Mouse (Mus musculus) embryonic facial prominence, embryonic 12.5 days (tissue): ENCODE measurements at regions not wholly inside any gene's neighbourhood (a gene's known extent, or its start where the extent isn't known, plus 50 kb on each side); places are given as distances from the start of the nearest gene placed in this dataset.

Experiments
- ATAC-seq: fragments of 200-750 bp; cut with Nextera tagmentation; 2 replicates; pipeline ENCODE4 v1.8.0; 2017; ENCODE audit not compliant: insufficient number of reproducible peaks, insufficient read depth, low FRiP score, low TSS enrichment
- H3K27ac ChIP-seq: fragments of 300-500 bp; sonication (generic); 2 replicates; pipeline ENCODE4 v1.5.1; 2016; ENCODE audit warnings: mild to moderate bottlenecking
- H3K27me3 ChIP-seq: fragments of 300-500 bp; sonication (generic); 2 replicates; pipeline ENCODE4 v1.6.1; 2016; ENCODE audit warnings: mild to moderate bottlenecking, moderate library complexity
- H3K36me3 ChIP-seq: fragments of 300-500 bp; sonication (generic); 2 replicates; pipeline ENCODE4 v1.6.1; 2016; ENCODE audit warnings: mild to moderate bottlenecking
- H3K4me1 ChIP-seq: fragments of 300-500 bp; sonication (generic); 2 replicates; pipeline ENCODE4 v1.6.1; 2016
- H3K4me2 ChIP-seq: fragments of 300-500 bp; sonication (generic); replicated peaks from 2 replicates; pipeline ENCODE4 v1.6.1; 2016; ENCODE audit warnings: mild to moderate bottlenecking, moderate library complexity
- H3K4me3 ChIP-seq: fragments of 300-500 bp; sonication (generic); 2 replicates; pipeline ENCODE4 v1.5.1; 2016; ENCODE audit warnings: mild to moderate bottlenecking
- H3K9ac ChIP-seq: fragments of 300-500 bp; sonication (generic); 2 replicates; pipeline ENCODE4 v1.6.1; 2016; ENCODE audit warnings: mild to moderate bottlenecking, moderate library complexity
- H3K9me3 ChIP-seq: fragments of 300-500 bp; sonication (generic); 2 replicates; pipeline ENCODE4 v1.6.1; 2016; ENCODE audit warnings: mild to moderate bottlenecking, moderate library complexity
- WGBS: fragments of 180-500 bp; shearing (Covaris S2); methylation state at CpG from one replicate; pipeline ENCODE4 v1.1.7; 2016; 5-methylcytosine and 5-hydroxymethylcytosine counted together

DNA sequence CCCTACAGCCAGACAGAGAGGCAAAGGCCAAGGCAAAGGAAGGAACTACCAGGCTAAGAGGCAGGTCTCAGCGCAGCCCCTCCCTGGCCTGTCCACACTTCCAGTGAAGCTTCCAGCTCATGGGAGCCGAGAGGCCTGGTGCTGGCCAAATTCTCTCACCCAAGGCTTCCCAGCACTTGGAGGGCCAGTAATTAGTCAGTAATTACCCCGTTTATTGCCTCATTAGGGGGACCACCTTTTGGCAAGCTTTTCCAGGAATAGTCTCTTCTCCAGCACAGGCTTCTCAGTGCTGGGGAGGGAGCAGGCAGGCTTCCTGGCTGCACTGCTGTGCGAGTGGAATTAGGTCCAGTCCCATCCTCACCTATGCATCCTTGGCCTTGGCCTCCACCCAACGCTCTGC, 252.8 kb upstream of the Nxpe4 start:
- Histone ChIP-seq H3K4me2 (no peak overlapping the region), H3K36me3 (no peaks in the 10 kb centered on the region), H3K27me3 (no peaks in the 10 kb centered on the region), H3K4me3 (no peak overlapping the region), H3K9me3 (no peaks in the 10 kb centered on the region), H3K9ac (no peak overlapping the region), H3K4me1 (0 out of 2 replicates have a peak, but pooled peaks cover 7% of the 10 kb centered on the region), H3K27ac (no peak overlapping the region)
- WGBS, result 66% methylated on average over 5 of the region's 5 CpGs
- no peak for ATAC-seq

- WGBS, result 34% methylated on average over 6 of the region's 6 CpGs
- no peaks in the 10 kb centered on the region for H3K36me3 ChIP-seq
- H3K27me3 ChIP-seq, result no peaks in the 10 kb centered on the region
- no peak overlapping the region for H3K27ac ChIP-seq
- 0 out of 2 replicates have a peak, but pooled peaks cover 7% of the 10 kb centered on the region for H3K4me1 ChIP-seq
- no peak overlapping the region for H3K9ac ChIP-seq
- ATAC-seq, result no peak
- no peak overlapping the region for H3K4me3 ChIP-seq
- H3K9me3 ChIP-seq, result no peaks in the 10 kb centered on the region
- H3K4me2 ChIP-seq, result no peak overlapping the region
Measured at GRCm38 (mm10) chr9:47910501-47910906, 251.3 kb upstream of the Nxpe4 start.

GRCm38 (mm10) chr9:47912823-47913222, 249.0 kb upstream of the Nxpe4 start:
- Histone ChIP-seq H3K36me3 (no peaks in the 10 kb centered on the region), H3K9ac (no peak overlapping the region), H3K27me3 (no peaks in the 10 kb centered on the region), H3K9me3 (no peaks in the 10 kb centered on the region), H3K27ac (no peak overlapping the region), H3K4me2 (no peak overlapping the region), H3K4me3 (no peak overlapping the region), H3K4me1 (0 out of 2 replicates have a peak, but pooled peaks cover 3% of the 10 kb centered on the region)
- no peak for ATAC-seq
- 64% methylated on average over 5 of the region's 5 CpGs for WGBS

GRCm38 (mm10) chr9:47935299-47935698, 226.5 kb upstream of the Nxpe4 start:
- H3K4me1 ChIP-seq, result peaks cover 10% of the 10 kb centered on the region
- WGBS, result 76% methylated on average over 2 of the region's 2 CpGs
- no peak for ATAC-seq

DNA sequence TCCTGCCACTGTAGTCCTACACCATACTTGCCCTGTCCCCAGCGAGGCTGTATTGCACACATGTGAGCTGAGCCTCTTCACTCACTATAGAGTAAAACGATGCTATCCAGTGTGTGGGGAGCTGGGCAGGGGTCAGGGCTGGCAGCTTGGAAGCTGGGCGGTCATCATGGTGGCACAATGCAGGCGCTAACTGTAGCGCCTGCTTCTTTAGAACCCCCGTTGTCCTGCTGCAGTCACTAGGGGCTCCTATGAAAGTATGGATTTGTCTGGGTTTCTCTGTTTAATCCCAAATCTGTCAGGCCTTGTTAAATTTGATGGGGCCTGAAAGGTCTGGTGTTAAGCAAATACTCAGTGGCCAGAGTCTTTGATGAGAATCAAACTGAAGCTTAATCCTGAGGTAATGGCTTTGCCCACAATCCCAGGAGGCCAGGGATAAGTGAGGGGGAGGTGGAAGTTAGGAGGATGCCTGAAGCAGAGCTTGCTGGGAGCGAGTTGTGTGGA, 225.8 kb upstream of the Nxpe4 start:
- H3K4me1 ChIP-seq, result peaks cover 10% of the 10 kb centered on the region
- ATAC-seq, result peak; percentile 60; the same call in 1 of the 2 replicates
- H3K4me2 ChIP-seq, result no peak overlapping the region
- no peaks in the 10 kb centered on the region for H3K9me3 ChIP-seq
- no peak overlapping the region for H3K27ac ChIP-seq
- 0 out of 2 replicates have a peak, but pooled peaks cover 3% of the 10 kb centered on the region for H3K27me3 ChIP-seq
- H3K4me3 ChIP-seq, result no peak overlapping the region
- 48% methylated on average over 7 of the region's 7 CpGs for WGBS
- H3K36me3 ChIP-seq, result no peaks in the 10 kb centered on the region
- no peak overlapping the region for H3K9ac ChIP-seq

More at GRCm38 (mm10) chr9:47935299-47935698, 226.5 kb upstream of the Nxpe4 start:
- Histone ChIP-seq H3K27ac (no peak overlapping the region), H3K9me3 (no peaks in the 10 kb centered on the region), H3K36me3 (no peaks in the 10 kb centered on the region), H3K4me3 (no peak overlapping the region), H3K27me3 (0 out of 2 replicates have a peak, but pooled peaks cover 3% of the 10 kb centered on the region), H3K4me2 (no peak overlapping the region), H3K9ac (no peak overlapping the region)

DNA sequence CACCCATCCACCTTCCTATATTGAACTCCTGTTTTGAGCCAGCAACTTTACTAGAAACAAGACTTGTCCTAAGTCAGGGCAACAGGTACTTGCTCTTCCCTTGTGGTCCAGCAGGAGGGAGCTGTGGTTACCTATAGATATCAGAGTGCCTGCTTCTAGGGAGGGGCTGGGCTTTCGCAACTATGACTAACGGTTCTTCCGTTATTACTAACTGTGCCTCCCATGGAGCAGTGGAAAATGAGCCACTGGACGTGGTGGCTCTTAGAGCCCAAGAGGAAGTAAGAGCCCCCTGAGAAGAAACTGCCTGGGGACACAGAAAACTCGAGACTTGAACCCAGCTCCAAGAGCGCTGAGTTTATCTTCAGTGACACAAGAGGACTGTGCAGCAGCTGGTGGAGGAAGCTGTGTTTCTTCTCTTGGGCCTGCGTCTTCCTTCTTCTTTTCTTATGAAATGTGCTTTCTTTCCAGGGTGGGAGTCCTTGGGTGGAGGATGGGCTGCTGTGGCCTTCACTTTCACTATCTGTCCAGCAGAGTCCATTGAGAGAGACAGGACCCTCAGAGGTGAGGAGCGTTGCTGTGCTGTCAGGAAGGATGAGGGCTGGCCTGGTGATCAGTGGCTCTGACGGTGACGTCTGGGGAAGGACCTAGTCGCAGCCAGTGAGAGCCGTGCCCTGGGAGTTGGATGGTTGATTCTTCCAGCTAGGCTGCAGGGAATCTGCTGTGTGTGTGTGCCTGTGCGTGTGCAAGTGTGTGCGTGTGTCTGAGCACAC, 222.7 kb upstream of the Nxpe4 start:
- 76% methylated on average over 14 of the region's 14 CpGs for WGBS
- no peaks in the 10 kb centered on the region for H3K9me3 ChIP-seq
- H3K4me3 ChIP-seq, result no peak overlapping the region
- H3K4me2 ChIP-seq, result no peak overlapping the region
- H3K9ac ChIP-seq, result no peak overlapping the region
- no peaks in the 10 kb centered on the region for H3K36me3 ChIP-seq
- peaks cover 10% of the 10 kb centered on the region for H3K4me1 ChIP-seq
- H3K27me3 ChIP-seq, result peaks cover 6% of the 10 kb centered on the region; the same call in 1 of the 2 replicates
- H3K27ac ChIP-seq, result no peak overlapping the region
- no peak for ATAC-seq

DNA sequence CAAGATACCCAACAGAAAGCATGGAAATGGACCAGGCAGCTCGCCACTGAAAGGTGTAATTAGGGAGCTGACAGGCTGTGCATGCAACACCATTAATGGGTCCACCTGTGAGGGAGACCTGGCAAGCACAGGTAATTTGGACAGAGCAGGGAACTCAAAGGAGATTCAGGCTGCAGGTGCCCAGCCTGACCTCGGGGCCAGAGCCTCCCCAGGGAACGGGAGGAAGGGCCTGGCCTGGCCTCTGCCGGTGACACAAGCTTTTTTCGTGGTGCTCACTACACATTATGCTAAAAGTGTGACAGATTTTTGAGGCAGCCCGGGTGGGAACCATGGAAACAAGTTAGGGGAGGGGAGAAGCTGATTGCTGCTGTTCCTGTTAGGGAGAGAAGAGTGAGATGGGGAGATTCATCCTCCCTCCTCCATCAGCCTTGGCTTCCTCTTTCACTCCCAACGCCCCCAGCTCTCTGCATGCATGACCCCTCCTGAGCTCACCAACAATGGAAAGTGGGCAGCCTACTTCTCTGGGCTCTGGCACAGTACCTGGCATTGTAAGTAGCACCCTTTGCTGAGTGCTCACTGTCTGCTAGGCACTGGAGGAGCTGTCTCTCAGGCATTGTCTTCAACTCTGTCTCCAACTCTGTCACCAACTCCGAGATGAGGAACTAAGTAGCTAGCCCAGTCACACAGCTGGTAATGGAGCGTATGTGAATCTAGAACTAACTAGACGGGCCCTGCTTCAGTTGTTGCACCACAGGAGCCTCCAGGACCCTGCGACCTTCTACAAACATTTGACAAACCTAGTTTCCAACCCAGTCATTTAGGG, 218.9 kb upstream of the Nxpe4 start:
- H3K4me1 ChIP-seq, result no peaks in the 10 kb centered on the region; the same call in 1 of the 2 replicates
- no peaks in the 10 kb centered on the region for H3K36me3 ChIP-seq
- ATAC-seq, result no peak
- H3K27me3 ChIP-seq, result peaks cover 6% of the 10 kb centered on the region; the same call in 1 of the 2 replicates
- H3K4me3 ChIP-seq, result no peak overlapping the region
- no peak overlapping the region for H3K9ac ChIP-seq
- H3K9me3 ChIP-seq, result no peaks in the 10 kb centered on the region
- H3K27ac ChIP-seq, result no peak overlapping the region
- no peak overlapping the region for H3K4me2 ChIP-seq
- WGBS, result 59% methylated on average over 11 of the region's 11 CpGs

GRCm38 (mm10) chr9:47946226-47946625, 215.6 kb upstream of the Nxpe4 start:
- Histone ChIP-seq H3K27me3 (peaks cover 3% of the 10 kb centered on the region; the same call in 1 of the 2 replicates), H3K9ac (no peak overlapping the region), H3K4me2 (no peak overlapping the region), H3K27ac (no peak overlapping the region), H3K4me3 (no peak overlapping the region), H3K9me3 (no peaks in the 10 kb centered on the region), H3K4me1 (no peaks in the 10 kb centered on the region; the same call in 1 of the 2 replicates), H3K36me3 (no peaks in the 10 kb centered on the region)
- no peak for ATAC-seq
- 66% methylated on average over 7 of the region's 7 CpGs for WGBS

DNA sequence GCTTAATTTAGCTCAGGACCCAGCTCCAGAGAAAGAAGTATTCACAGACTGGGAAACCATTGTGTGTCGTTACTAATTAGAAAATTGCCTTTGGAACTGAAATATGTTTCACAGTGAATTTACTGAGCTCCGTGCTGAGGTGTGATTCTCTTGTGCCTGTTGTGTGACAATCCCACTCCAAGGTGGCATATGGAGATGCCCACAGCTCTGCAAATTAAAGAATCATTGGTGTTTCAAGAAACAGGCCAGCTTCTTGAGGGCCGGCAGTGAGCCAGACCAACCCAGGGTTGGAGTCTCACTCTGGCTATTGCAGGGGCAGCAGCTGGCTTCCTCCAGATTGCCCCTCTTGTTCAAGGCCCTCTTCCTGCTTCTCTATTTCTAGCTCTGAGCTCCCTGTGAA, 203.9 kb upstream of the Nxpe4 start:
- H3K27ac ChIP-seq, result no peak overlapping the region
- H3K4me1 ChIP-seq, result peaks cover 23% of the 10 kb centered on the region
- H3K9ac ChIP-seq, result no peak overlapping the region
- H3K4me2 ChIP-seq, result no peak overlapping the region
- 0 out of 2 replicates have a peak, but pooled peaks cover 2% of the 10 kb centered on the region for H3K9me3 ChIP-seq
- no peak overlapping the region for H3K4me3 ChIP-seq
- no peaks in the 10 kb centered on the region for H3K27me3 ChIP-seq
- ATAC-seq, result no peak
- H3K36me3 ChIP-seq, result no peaks in the 10 kb centered on the region
- WGBS, result 86% methylated on average over 3 of the region's 3 CpGs

GRCm38 (mm10) chr9:47958861-47959260, 203.0 kb upstream of the Nxpe4 start:
- H3K9me3 ChIP-seq, result no peaks in the 10 kb centered on the region
- H3K4me2 ChIP-seq, result no peak overlapping the region
- no peaks in the 10 kb centered on the region for H3K27me3 ChIP-seq
- ATAC-seq, result no peak
- no peak overlapping the region for H3K4me3 ChIP-seq
- H3K27ac ChIP-seq, result no peak overlapping the region
- H3K36me3 ChIP-seq, result no peaks in the 10 kb centered on the region
- H3K4me1 ChIP-seq, result peaks cover 26% of the 10 kb centered on the region
- no peak overlapping the region for H3K9ac ChIP-seq
- 96% methylated on average over 6 of the region's 6 CpGs for WGBS

- Histone ChIP-seq H3K36me3 (no peaks in the 10 kb centered on the region), H3K4me3 (no peak overlapping the region), H3K4me1 (peaks cover 26% of the 10 kb centered on the region), H3K27me3 (no peaks in the 10 kb centered on the region), H3K4me2 (no peak overlapping the region), H3K27ac (no peak overlapping the region), H3K9me3 (no peaks in the 10 kb centered on the region), H3K9ac (peak overlapping the region; percentile 7; the same call in 1 of the 2 replicates)
- 70% methylated on average over 4 of the region's 4 CpGs for WGBS
- no peak for ATAC-seq
Measured at GRCm38 (mm10) chr9:47961176-47961575, 200.6 kb upstream of the Nxpe4 start.
